Mouse (Mus musculus) liver, embryonic 14.5 days (tissue): ENCODE measurements around the gene Mdk.

Experiments
- CTCF ChIP-seq: IDR thresholded peaks from 2 replicates; pipeline ENCODE4 v1.5.1; 2016; ENCODE audit warnings: antibody characterized with exemption, low read depth, control low read depth
- EP300 ChIP-seq: IDR thresholded peaks from 2 replicates; pipeline ENCODE4 v1.6.1; 2016; ENCODE audit warnings: antibody characterized with exemption, low read depth

GRCm38 (mm10) chr2:91929455-91929854, 2.6 kb downstream of the Mdk start:
- TF ChIP-seq CTCF (no peak), EP300 (no peak)
